Mouse (Mus musculus) kidney, adult 9 months (tissue): Measurements from ENCODE around the gene Lpcat1.

Experiments
- DNase-seq: peaks from one replicate; pipeline ENCODE4 v3.0.0; 2022

The Lpcat1 gene

DNA sequence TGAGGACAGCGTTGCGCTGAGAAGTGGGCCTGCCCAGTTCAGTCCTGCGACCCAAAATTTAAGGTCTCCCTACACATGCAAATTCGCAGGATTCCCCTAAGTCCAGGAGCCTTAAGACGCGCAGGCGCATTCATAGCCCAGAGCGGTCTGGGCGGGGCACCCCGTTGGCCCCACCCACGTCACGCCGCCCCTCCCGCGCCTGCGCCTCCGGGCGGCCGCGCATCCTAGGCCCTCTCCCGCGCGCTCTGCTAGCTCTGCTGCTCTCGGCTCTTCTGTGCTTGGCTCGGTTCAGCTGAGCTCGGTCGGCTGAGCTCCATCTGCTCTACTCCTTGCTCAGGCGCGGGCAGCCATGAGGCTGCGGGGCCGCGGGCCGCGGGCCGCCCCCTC is at the start of gene Lpcat1:
Lpcat1 (plus strand) TSS at position 164 of the 387 bp plus-strand sequence.
- DNase-seq: peak; percentile 82

DNA sequence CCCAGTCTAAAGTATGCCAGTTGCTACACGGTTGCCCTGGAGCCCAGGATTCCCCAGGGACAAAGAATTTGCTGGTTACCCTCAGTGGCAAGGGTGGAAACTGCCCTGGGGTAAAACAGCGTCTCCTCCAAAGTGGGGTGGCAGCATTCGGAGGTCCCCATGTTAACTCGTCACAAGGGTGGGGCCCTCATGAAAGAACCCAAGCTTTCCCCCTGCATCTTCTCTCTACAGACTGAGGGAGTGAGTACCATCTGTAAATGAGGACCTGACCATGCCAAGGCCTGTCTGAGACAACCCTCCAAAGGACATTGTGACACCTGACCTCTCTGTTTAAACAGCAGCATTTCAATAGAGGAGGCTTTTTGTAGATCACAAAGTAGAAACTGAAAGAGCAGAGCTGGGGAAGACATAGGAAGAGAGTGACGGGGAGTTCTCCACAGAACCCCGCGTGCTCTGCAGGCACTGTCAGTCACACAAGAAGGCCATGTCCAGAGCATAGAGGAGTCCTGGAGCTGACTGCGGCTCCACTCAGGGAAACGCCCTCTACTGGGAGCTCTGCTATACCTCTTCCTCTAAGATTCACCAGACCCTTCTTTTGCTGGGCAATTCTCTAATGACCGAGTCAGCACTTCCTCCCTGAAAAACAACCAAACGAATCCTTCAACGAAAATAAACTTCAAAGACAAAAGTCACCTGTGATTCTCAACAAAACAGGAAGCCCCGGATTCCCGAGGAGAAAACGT is 49.3 kb upstream of the Lpcat1 start:
- peak; percentile 34 for DNase-seq

DNA sequence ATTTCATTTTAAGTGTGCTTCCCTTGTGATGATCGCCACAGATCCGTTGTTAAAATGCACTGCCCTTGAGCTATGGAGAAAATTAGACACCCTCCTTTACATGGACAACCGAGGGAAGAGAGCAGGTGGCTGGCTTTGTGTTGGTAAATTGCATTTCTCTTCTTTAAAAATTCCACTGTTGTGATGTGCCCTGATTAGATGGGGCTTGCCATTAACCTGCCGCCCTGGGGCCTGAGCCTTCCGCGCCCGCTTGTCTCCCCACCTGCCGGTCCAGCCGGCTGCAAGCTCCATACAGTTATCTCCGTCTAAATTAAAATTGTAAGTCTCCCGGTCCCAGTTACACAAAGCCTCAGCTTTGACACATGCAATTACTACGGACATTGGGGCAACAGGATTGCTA is 48.7 kb upstream of the Lpcat1 start:
- DNase-seq: no peak

DNA sequence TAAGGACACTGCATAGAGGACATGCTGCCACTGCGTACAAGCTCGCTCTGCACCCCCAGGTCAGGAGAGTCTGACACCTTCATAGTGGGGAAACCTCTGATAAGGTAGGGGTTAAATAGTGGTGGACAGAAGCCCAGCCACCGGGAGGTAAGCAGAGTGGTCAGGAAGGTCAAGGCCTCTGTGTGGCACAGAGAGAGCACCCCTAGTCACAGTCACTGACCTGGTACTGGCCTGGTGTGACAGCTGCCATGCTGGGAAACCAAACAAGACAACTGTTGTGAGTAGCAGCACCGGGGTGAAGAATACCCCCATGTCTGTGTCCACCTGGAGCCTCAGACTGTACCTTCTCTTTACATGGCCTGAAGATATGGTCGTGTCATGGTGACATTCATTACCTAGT is 47.8 kb upstream of the Lpcat1 start:
- no peak for DNase-seq

DNA sequence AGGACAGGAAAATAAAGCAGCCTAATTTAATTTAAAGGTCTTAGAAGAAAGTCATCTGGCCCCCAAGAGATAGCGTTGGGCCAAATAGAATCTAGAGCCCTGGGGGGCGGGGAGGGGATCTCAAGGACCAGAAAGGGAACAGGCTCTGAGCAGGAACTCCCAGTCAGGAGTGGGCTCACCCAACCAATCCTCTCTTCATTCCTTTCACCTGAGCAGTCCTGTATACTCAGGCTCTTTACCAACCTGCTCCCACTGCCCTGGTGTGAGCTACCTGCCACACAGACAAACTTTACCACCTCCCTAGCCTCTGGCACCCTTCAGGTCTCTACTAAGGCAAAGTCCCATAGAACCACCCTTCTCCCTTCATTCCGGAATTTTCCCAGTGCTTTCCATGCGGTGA is 44.0 kb upstream of the Lpcat1 start:
- no peak for DNase-seq

DNA sequence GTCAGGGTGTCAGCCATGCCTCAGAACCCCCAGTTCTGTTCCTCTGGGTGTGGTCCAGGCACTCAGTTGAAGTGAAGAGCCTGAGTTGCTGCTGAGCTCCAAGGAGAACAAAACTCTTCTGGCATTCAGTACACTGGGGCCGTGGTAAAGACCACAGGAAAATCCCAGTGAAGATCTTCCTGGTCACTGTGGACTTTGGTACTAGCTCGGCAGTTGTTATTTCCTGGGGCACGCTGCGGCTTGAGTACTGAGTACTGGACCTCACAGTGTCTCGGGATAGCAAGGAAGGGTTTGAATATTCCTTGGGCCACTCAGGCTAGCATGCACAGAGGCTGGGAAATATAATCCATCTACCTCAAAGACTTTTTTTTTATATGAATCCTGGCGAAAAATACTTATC is 42.0 kb upstream of the Lpcat1 start:
- no peak for DNase-seq

DNA sequence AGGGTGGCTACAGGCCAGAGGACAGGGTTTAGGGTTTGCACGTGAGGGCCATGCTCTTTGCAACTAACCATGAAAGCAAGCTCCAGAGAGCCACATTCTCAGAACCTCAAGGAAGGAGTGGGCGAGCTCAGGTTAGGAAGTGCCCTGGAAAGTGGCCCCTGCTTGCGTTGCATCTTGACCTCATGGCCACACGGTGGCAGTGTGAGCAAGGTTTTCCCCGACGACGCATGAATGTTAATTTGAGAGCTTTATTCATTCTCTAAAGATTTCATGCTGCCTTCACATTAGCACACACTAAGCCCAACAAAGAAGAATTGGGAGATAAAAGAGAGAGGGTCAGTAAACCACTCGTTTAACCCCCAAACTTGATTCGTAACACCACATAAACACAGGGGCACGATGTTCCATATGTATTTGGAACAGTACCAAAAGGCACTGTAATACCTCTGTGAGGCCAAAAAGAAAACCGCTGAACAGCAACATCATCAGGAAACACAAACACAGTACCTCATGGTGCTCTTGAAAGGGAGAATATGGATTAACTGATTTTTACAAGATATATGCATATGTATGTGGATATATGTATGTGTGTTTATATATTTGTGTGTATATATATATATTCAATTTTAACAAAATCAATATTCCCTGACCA is 41.0 kb upstream of the Lpcat1 start:
- peak; percentile 67 for DNase-seq

DNA sequence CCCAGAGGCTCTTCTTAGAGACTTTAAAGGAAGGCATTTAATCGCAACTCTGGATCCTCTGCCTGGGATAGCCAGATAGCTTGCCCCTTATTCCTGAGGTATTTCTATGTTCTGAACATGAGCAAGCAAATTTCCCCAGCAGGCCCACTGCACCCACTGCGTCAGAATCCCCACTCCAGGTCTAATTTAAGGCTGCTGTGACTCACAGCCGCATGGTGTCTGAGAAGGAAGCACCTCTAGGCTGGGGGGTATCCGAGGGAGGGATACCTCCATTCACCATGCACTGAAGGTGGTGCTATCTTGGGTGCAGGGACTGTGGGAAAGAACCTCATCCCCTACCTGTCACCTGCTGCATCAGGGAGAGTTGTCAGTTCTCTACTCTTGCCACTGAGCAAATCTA is 40.4 kb upstream of the Lpcat1 start:
- no peak for DNase-seq

DNA sequence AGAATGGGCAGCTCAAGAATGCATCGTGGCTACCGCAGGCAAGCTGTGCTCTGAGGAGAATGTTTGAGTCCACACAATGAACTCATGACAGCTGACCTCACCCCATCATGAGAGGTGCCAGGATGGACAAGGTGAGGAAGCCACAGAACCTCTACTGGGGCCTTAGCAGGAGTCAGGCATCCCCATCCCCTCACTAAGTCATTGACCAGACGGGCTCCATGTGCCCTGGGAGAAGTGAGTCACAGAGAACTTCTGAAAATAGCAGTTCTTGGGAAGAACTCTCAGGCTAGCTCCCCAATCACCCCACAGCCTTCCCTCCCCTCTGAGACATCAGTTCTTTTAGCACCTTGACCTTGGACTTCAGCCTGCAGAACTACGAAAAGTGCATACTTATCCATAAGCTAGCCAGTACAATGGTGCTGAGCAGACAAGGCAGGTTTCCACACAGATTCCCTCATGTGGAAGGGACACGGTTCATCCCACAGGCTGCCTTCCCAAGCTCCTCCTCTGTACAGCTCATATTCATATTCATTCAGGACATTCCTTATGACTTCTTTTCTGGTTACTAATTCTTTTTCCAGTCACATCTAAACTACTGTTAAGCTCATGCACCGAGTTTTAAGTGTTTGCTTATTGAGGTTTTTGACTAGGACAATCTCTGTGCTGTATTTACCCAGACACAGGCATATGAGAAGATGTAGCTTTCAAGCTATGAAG is 37.2 kb upstream of the Lpcat1 start:
- no peak for DNase-seq

DNA sequence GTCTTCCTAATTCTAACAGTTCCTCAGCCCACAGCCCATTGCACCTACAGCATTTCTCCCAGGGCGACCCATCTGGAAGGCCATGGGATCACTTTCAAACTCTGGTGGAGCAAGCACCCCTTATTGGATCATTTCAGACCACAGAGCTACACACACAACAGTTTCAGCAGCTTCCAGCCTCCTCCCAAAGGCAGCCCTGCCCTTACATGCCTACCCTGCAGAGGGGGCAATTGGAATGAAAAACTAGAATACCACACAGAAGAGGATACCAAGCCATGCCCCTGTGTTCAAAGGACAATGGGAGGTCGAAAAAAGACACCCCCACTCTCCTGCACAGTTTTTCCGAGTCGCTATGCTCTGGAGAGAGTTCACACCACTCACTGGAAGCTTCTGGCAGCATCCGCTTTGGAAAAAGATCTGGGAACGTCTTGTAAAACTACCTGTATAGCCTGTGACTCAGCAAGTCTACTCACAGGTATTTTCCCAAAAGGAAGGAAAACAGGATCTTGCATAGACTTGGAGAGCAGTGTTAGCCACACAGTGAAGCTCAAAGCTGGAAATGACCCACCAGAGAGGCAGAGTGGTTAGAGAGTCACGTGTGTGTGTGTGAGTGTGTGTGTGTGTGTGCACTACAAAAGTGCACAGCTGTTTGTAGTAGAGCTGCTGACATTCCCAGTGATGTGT is 34.4 kb upstream of the Lpcat1 start:
- no peak for DNase-seq

DNA sequence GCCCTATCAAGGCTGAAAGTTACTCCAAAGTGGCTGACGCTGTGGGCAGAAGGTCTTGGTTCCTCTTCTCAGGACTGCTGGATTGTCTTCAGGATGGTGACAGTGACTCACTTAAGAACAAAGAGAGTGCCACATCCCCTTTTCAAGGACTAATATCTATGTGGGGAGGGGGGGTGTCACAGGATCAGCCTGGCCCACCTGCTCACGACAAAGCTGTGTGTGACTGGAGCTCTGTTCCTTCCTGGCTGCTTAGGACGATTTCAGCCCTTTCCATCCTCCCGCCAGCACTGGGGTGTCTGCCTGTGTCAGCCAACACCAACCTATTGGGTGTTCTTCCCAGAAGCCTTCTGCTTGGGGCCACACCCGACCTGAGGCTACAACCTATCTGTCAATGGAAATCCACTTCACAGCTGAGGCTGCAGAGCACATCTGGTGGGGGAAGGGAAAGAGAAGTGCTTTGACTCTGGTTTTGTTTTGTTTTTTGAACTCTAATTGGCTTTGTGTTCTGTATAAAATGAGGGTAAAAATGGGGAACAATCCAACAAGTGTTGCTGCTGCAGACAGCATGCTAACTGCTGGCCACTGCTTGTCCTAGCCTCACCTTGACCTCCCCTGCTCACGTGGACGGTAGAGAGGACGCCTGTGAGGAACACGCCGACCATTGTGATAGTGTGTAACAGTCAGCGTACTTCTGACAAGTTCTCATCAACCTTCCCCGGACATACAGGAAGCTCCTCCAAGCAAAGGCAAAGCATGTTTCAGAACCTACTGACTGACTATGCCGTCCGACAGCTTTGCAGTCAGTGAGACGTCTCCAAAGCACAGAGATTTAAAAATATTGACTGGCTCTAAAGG is 33.1 kb upstream of the Lpcat1 start:
- DNase-seq: no peak

DNA sequence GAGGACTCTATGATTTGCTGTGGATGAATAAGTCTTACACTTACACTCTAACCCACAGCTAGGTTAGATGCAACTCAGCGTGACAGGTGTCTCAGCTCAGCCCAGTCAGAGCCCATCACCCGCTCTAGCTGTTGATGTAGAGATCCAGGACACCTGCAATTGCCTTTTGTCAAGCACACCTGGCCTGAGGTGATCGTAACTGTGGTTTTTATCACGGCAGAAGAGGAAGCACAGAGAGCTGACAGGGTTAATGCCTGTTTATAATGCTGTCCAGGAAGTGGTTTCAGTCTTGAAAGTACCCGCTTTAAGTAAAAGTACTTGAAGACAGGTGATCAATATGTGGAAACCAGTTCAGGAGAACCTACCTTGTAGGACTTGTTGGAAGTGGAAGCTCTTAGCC is 32.3 kb upstream of the Lpcat1 start:
- DNase-seq: no peak

DNA sequence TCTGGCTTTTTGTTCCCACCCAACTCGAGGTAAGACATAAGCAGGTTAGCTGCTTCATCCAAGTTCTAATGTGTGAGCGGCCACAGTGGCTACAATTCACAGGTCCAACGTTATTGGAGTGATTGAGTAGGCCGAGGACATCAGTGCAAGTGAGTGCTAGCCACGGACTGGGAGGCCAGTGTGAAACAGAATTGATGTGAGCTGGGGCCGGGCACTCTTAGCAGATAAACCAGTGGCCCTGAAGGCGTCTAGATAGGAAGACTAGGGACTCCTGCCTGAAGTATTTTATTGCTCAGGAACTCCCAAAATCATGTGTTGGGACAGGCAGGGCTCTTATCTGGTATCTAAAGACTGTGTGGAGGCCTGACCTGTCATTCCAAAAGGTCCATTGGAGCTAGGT is 31.3 kb upstream of the Lpcat1 start:
- DNase-seq: no peak

DNA sequence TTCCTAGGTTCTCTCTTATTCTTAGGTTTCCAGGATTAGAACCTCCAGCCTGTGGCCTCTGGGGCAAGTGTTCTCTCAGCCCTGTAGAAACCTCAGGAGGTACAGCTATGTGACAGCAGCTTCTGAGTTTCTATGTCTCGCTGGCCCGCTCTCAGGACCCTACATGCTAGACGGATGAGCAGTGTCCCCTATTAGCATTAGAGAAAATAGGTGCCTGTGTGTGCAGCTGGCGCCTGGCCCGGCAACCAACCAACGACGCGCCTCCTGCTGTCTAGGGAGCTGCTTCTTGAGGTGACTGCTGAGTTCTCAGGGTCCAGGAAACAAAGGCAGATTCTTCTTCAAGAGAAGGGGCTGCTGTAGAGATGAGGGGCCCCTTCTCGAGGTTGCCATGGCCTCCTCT is 27.9 kb upstream of the Lpcat1 start:
- DNase-seq: no peak

DNA sequence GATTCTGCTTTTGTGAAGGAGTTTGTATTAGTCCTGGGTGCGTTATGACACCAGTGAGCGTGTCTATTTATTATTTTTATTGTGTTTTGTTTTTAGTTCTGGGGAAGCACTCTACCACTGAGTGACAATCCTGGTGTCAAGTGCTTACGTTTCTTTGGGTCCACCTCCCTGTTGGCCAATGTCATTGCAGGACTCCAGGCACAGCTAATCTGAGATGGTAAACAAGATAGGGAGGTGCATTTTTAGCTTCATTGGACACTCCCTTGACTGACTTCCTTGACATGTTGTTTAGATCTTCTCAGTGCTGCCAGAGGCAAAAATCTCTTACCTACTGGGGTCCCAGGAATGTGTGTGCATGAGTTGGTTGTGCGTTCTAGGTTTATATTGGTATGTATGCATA is 26.0 kb upstream of the Lpcat1 start:
- peak; percentile 42 for DNase-seq

DNA sequence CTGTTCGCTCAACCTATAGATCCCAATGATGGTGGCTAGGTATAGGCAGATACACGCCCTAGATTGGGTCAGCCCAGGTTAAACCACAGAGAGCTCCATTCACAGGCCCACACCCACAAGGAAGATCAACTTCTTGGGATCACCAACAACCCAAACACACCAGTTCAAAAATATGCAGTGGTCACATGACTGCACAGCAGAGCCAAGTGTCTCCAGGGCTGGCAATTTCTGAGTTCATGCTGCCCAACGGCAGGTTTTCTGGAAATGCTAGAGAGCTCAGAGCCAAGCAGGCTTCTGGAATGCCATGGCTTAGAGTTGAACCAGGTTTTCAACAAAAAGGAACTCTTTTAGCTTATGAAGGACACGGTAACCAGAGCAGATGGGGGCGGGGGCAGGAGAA is 25.3 kb upstream of the Lpcat1 start:
- no peak for DNase-seq

DNA sequence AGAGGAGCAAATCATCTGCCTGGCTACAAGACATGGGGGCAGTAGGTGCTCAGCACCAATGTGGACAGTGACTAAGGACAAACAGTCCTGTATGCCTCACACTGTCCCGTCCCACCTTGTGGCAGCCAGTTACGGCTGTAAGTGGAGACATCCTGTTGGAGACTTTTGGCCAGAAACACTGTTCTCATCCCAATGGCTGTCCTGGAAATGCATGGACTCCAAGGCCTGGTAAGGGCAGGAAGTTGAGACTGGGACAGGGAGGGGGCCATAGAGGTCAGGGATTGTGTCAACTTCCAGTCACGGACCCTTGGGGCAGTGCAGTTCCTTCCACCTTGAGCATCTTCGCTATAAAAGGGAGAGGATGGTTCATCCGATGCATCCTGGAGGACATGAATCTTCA is 24.6 kb upstream of the Lpcat1 start:
- DNase-seq: peak; percentile 46

DNA sequence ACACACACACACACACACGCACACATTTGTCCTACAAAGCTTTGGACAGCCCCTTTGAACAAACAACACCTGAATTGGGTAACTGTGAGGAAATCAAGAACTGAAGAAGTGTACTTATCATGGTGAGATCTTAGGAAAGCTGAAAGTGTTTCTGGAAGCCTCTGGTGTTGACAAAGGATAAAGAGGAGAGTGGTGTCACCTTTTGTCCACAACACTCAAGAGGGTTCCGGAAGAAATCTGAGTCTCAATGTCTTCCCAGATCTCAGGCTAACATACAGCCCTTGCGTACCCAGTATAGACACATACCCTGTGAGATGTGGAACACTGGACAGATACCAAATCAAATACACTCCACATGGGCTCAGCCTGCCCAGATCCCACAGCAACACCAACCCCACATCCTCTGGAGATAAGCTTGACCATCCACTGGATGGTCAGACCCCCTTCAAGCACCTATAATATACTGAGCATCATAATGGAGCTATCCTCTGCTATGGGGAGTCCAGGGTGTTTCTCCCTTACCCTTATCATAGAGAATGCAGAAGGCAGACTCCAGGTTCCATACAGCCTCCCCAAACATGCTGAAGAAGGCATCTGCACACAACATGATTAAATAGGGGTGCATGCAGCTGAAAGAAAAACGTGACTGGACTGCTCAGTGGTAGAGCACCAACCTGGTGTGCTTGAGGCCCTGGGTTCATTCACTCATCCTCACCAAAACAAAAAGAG is 23.7 kb upstream of the Lpcat1 start:
- no peak for DNase-seq

DNA sequence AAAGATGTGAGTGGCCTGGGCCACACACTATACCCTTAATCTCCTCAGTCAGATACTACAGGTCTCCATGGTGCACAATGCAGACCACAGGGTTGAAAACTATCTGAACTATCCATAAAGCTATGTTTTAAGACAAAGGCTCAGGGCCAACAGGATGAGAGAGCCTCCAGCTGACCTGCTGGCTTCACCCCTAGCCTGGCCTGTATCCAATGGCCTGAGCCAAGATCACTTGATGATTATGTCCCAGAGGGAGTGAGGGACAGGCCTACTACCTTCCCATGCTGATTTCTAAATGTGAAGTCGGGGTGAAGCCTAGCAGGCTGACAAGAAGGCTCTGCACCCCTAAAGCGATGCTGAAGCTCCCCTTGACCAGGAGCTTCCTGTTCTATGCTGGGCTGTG is 21.9 kb upstream of the Lpcat1 start:
- peak; percentile 71 for DNase-seq

DNA sequence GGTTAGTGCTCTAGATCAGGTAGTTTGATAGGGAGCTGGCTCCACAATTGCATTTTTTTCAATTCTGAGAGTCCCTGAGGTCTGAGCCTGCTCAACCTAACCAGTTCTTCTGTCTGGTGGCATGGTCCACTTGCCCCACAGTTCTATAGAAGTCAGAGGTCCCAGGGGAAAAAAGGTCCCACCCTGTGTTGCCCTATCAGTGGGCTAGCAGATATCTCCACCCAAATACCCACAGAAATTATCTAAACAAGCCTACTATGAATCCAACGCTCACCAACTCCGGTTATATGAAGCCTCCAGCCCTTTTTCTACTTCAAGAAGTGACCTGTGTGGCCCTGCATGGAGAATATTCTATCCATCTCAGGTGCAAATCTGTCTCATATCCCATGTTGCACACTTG is 20.9 kb upstream of the Lpcat1 start:
- no peak for DNase-seq

DNA sequence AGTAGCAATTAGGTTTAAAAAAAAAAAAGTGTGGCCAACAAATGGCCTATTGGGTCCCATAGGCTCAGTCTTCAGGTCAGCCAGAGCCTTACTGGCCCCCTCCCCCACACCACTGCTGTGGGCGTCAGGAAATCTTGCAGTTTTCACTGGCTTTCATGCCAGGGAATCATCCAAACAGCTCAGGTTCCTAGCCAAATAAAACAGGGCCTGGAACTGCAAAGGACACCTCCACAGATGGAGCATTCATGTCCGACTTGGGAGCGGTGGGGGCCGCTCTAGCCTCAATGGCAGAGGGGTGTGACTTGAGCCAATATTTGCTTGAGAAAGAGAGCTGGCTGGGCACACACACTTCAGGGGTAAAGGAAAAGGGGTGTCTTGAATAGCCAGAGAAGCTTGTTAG is 20.5 kb upstream of the Lpcat1 start:
- no peak for DNase-seq

DNA sequence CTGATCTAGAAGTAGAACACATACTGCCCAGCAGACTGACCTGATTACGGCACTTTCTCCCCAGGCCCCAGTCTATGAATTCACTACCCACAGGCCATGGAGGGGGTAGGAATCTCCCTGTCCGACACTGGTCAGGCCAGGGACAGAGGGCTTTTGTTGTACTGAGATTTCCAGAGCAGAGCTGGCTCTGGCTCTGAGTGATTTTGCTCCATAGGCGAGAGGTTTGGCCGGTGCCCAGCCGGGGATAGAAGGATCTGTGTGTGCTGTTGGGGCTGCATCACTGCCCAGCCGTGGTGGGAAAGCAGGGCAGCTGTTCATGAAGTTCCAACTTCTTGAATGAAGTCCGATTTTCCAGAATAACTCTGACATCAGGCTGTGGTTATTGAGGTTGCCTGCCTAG is 20.1 kb upstream of the Lpcat1 start:
- no peak for DNase-seq
